Mouse (Mus musculus): ENCODE data around the gene Trim54. TPM values are rescaled to one million over a fixed set of nuclear protein-coding genes. Genes with fewer than 3 reads are reported as not detected.

Gene Trim54
- polyA plus RNA-seq, 1 experiment from 2014 or later: not detected

DNA sequence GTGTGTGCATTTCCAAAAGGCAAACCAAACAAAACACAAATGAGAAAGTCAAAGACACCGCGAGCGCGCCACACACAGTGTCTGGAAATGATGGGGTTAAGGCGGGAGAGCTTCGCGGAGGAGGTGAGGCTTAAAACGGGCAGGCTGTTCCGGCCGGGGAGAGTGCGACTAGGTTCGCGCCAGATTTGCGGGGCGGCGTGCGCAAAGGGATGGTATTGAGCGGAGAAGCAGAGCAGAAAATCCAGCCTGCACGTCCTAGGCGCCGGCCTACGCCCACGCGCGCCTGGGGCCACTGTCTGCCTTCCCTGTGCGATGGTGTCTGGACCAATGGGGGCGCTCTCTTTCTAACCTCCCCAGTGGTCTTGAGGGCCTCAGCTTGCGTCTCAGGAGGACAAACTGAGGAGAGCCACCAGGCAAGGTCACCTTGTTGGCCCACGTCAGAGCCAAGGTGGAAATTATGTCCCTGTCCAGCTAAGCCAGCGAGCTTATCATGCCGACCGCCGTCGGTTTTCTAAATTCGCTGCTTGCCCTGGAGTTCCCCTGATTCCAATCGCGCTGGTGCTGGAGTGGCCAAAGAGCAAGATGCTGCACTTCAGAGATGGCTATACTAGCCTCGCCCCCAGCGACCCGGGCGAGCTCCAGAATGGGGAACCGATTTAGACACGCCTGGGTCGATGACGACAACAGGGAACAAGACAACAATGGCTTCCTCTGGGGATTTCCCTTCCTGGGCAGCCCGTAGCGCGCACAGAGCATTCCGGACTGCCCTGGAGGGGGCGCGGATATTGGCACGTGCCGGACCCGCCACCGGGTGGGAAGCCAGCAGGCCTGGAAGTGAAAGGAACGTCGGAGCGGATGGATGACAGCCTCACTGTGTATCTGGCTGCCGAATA is 21.5 kb upstream of the Trim54 start:
- H3K36me3 ChIP-seq (ENCODE audit: control insufficient read depth, insufficient read depth, low read length): no peaks in the 10 kb centered on the region
- H3K4me1 ChIP-seq (ENCODE audit: control insufficient read depth, insufficient read depth, low read length): peaks cover 13% of the 10 kb centered on the region
- ATAC-seq (ENCODE audit: low read depth): no peak
- H3K27ac ChIP-seq (ENCODE audit: low read depth, low read length): no peak overlapping the region
- H3K27me3 ChIP-seq (ENCODE audit: control insufficient read depth, insufficient read depth, low read length): peaks cover 49% of the 10 kb centered on the region
- under 1% methylated on average over 59 of the region's 59 CpGs for WGBS
- peak overlapping the region; percentile 35 for H3K4me2 ChIP-seq (ENCODE audit: low read depth, low read length)
- no peaks in the 10 kb centered on the region for H3K9me3 ChIP-seq (ENCODE audit: control insufficient read depth, low read length)
- peak overlapping the region; percentile 16; the same call in 1 of the 2 replicates for H3K4me3 ChIP-seq (ENCODE audit: low read depth, low read length)
- no peak overlapping the region for H3K9ac ChIP-seq (replicated peaks; ENCODE audit: low read depth, low read length)

DNA sequence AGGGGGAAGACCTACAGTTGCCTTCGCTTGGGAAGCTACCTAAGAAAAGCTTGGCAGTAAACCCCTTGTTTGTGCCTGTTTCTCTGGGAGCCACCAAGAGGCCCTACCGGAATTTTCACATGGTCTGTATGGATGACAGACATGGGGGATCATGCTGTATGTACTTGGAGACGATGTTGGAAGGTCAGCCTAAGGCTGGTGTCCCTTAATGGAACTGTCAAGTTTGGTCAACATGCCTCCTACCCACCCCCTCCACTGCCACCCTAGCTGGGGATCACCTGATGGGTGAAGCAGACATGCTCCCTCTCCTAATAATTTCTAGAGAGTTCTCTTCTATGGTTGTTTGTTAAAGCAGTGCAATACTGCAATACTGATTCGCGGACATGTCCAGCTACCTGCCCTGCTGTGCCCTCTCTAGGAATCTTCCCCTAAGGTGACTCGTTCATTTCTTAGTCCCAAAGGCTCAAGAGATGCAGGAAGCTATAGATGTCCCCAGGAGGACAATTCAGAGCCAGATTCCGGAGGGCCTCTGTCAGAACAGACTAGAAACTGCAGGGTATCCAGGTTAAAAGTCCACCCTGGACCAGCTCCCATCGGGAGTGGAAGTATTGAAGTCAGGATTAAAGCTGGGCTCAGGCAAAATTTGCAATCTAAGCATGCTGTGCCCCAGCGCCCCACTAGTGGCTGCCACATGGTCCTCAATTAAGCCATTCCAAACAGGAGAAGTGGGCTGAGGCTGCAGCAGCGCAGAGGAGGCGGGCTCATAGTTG is 20.6 kb upstream of the Trim54 start:
- Histone ChIP-seq H3K36me3 (ENCODE audit: control insufficient read depth, insufficient read depth, low read length) (no peaks in the 10 kb centered on the region), H3K9ac (replicated peaks; ENCODE audit: low read depth, low read length) (no peak overlapping the region), H3K4me2 (ENCODE audit: low read depth, low read length) (peak overlapping the region; percentile 35), H3K4me1 (ENCODE audit: control insufficient read depth, insufficient read depth, low read length) (peaks cover 13% of the 10 kb centered on the region), H3K27ac (ENCODE audit: low read depth, low read length) (no peak overlapping the region), H3K4me3 (ENCODE audit: low read depth, low read length) (peak overlapping the region; percentile 16; the same call in 1 of the 2 replicates), H3K9me3 (ENCODE audit: control insufficient read depth, low read length) (no peaks in the 10 kb centered on the region), H3K27me3 (ENCODE audit: control insufficient read depth, insufficient read depth, low read length) (peaks cover 44% of the 10 kb centered on the region)
- ATAC-seq (ENCODE audit: low read depth): no peak
- 20% methylated on average over 11 of the region's 11 CpGs for WGBS

DNA sequence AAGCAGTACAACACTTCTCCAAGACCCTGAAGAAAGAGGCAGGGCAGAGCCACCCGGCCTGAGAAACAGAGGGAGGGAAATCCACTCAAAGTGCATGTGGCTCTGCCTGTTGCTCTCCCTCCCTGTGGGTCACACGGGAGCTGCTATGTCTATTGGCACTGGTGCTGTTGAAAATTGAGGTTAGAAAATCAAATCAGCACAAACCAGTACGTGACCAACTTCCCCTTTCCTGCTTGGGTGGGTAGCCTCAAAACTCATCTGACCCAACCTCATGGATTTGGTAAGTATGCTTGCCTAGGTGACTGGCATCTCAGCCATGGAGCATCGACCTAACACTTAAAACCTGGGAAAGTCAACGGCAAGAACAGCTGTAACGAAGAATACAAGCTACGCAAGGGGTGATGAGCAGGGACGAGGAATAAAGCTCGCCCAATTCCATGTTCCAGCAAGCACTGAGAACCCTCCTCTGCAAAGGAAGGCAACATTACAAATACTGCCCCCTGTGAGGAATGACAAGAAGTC is 10.6 kb upstream of the Trim54 start, which contains the start of gene Dnajc5g:
Dnajc5g (plus strand) TSS at position 472 of the 522 bp plus-strand sequence.
- H3K4me1 ChIP-seq (ENCODE audit: control insufficient read depth, insufficient read depth, low read length): no peaks in the 10 kb centered on the region
- no peak within 1 kb of the TSS for H3K4me2 ChIP-seq (ENCODE audit: low read depth, low read length)
- H3K36me3 ChIP-seq (ENCODE audit: control insufficient read depth, insufficient read depth, low read length): no peaks in the 10 kb centered on the region
- H3K27me3 ChIP-seq (ENCODE audit: control insufficient read depth, insufficient read depth, low read length): no peaks in the 10 kb centered on the region
- no peak for ATAC-seq (ENCODE audit: low read depth)
- WGBS: 87% methylated on average over 9 of the region's 9 CpGs
- H3K4me3 ChIP-seq (ENCODE audit: low read depth, low read length): no peak within 1 kb of the TSS
- no peaks in the 10 kb centered on the region for H3K9me3 ChIP-seq (ENCODE audit: control insufficient read depth, low read length)
- no peak within 1 kb of the TSS for H3K9ac ChIP-seq (replicated peaks; ENCODE audit: low read depth, low read length)
- no peak within 1 kb of the TSS for H3K27ac ChIP-seq (ENCODE audit: low read depth, low read length)

DNA sequence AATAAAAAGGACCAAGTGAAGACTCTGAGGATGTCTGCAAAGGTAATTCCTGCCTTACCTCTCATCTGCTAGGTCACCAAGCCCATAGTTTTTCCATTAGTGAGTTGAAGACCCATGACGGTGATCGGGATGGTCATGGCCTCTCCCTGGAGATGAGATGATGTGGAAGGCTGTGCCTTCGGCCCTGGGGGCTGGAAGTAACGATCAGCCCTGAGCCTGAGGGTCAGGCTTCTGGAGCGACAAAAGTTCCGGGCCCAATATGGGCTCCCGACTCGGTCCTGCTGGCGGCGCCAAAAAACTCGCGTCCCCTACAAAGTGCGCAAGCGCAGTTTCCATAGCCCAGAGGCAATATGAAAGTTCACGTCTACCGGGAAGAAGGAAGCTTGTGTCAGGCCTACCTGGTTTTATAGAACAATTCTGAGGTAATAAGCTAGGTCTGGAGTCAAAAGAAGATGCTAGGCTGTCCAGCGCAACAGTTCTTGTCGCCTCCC is 8.5 kb upstream of the Trim54 start, which contains the start of gene Slc30a3:
Slc30a3 (minus strand) TSS at position 238 of the 491 bp plus-strand sequence.
- Histone ChIP-seq H3K36me3 (ENCODE audit: control insufficient read depth, insufficient read depth, low read length) (no peaks in the 10 kb centered on the region), H3K4me1 (ENCODE audit: control insufficient read depth, insufficient read depth, low read length) (no peaks in the 10 kb centered on the region), H3K4me2 (ENCODE audit: low read depth, low read length) (no peak within 1 kb of the TSS), H3K27ac (ENCODE audit: low read depth, low read length) (no peak within 1 kb of the TSS), H3K9ac (replicated peaks; ENCODE audit: low read depth, low read length) (no peak within 1 kb of the TSS), H3K9me3 (ENCODE audit: control insufficient read depth, low read length) (no peaks in the 10 kb centered on the region), H3K4me3 (ENCODE audit: low read depth, low read length) (no peak within 1 kb of the TSS), H3K27me3 (ENCODE audit: control insufficient read depth, insufficient read depth, low read length) (no peaks in the 10 kb centered on the region)
- WGBS: 94% methylated on average over 18 of the region's 18 CpGs
- no peak for ATAC-seq (ENCODE audit: low read depth)

DNA sequence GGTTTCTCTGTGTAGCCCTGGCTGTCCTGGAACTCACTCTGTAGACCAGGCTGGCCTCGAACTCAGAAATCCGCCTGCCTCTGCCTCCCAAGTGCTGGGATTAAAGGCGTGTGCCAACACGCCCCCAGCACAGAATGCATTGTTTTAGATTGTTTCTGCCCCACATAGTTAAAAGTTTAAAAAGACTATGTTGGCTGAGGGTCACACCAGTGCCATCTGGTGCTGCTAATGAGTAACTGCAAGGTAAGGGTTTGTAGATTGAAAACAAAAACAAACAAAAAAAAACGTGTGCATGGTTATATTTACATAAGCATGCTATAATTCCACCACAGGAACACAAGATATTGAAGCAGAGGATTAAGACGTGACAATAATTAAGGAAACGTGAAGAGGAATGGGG is 5.7 kb upstream of the Trim54 start:
- Histone ChIP-seq H3K4me2 (ENCODE audit: low read depth, low read length) (no peak overlapping the region), H3K27ac (ENCODE audit: low read depth, low read length) (no peak overlapping the region), H3K4me1 (ENCODE audit: control insufficient read depth, insufficient read depth, low read length) (no peaks in the 10 kb centered on the region), H3K4me3 (ENCODE audit: low read depth, low read length) (no peak overlapping the region), H3K9me3 (ENCODE audit: control insufficient read depth, low read length) (no peaks in the 10 kb centered on the region), H3K36me3 (ENCODE audit: control insufficient read depth, insufficient read depth, low read length) (no peaks in the 10 kb centered on the region), H3K9ac (replicated peaks; ENCODE audit: low read depth, low read length) (no peak overlapping the region), H3K27me3 (ENCODE audit: control insufficient read depth, insufficient read depth, low read length) (no peaks in the 10 kb centered on the region)
- WGBS: 48% methylated on average over 7 of the region's 7 CpGs
- ATAC-seq (ENCODE audit: low read depth): no peak

DNA sequence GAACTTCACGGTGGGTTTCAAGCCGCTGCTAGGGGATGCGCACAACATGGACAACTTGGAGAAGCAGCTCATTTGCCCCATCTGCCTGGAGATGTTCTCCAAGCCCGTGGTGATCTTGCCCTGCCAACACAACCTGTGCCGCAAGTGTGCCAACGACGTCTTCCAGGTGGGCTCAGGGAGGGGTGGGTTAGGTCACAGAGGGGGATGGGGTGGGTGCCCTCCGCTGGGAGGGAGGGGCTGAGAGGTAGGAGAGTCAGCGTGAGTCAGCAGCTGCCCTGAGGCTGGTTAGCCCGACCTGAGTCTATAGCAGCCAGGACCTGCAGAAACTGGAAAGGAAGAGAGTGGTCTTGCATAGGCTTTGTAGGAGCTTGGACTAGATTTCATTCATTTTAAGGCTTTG is 400 bp downstream of the Trim54 start:
- Histone ChIP-seq H3K9me3 (ENCODE audit: control insufficient read depth, low read length) (no peaks in the 10 kb centered on the region), H3K27ac (ENCODE audit: low read depth, low read length) (no peak overlapping the region), H3K4me3 (ENCODE audit: low read depth, low read length) (no peak overlapping the region), H3K9ac (replicated peaks; ENCODE audit: low read depth, low read length) (no peak overlapping the region), H3K27me3 (ENCODE audit: control insufficient read depth, insufficient read depth, low read length) (no peaks in the 10 kb centered on the region), H3K4me2 (ENCODE audit: low read depth, low read length) (no peak overlapping the region), H3K4me1 (ENCODE audit: control insufficient read depth, insufficient read depth, low read length) (no peaks in the 10 kb centered on the region), H3K36me3 (ENCODE audit: control insufficient read depth, insufficient read depth, low read length) (no peaks in the 10 kb centered on the region)
- 31% methylated on average over 10 of the region's 10 CpGs for WGBS
- no peak for ATAC-seq (ENCODE audit: low read depth)

DNA sequence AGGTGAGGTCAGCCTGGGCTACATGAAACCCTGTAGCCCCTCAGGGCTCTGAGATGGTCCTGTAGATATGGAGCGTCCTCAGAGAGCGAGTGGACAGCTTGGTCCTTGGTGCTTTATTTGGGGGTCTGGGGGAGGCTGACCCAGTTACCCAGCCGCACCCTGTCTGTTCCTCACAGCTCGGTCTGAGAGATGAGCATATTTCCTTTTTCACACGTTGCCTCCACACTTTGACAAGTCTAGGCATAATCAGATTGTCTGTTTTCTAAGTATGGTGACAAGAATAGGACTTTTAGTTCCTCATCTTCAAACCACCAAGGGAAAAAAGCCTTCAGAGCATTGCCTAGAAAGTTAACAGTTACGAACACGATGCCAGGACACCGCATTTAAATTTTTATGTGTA is 4.6 kb downstream of the Trim54 start:
- WGBS: 88% methylated on average over 8 of the region's 8 CpGs
- no peaks in the 10 kb centered on the region for H3K27me3 ChIP-seq (ENCODE audit: control insufficient read depth, insufficient read depth, low read length)
- H3K4me1 ChIP-seq (ENCODE audit: control insufficient read depth, insufficient read depth, low read length): no peaks in the 10 kb centered on the region
- no peaks in the 10 kb centered on the region for H3K36me3 ChIP-seq (ENCODE audit: control insufficient read depth, insufficient read depth, low read length)
- H3K27ac ChIP-seq (ENCODE audit: low read depth, low read length): no peak overlapping the region
- no peak overlapping the region for H3K9ac ChIP-seq (replicated peaks; ENCODE audit: low read depth, low read length)
- H3K4me3 ChIP-seq (ENCODE audit: low read depth, low read length): no peak overlapping the region
- H3K9me3 ChIP-seq (ENCODE audit: control insufficient read depth, low read length): no peaks in the 10 kb centered on the region
- H3K4me2 ChIP-seq (ENCODE audit: low read depth, low read length): no peak overlapping the region
- no peak for ATAC-seq (ENCODE audit: low read depth)

DNA sequence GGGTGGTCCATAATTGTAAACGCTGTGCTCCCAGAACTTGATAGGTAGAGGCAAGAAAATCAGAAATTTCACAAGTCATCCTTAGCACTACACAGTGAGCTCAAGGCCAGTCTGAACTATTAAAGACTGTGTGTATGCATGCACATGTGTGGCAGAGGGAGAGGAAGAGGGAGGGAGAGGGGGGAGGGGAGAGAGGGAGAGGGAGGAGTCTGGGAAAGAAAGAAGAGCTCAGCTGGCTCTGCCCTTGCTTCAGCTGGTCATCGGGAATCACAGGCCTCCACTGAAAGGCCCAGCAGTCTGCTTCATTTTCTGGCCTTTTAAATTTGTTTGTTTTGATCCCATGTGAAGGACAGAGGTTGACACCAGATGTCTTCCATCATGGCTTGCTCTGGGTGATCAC is 7.0 kb downstream of the Trim54 start:
- no peak overlapping the region for H3K27ac ChIP-seq (ENCODE audit: low read depth, low read length)
- no peak for ATAC-seq (ENCODE audit: low read depth)
- H3K4me1 ChIP-seq (ENCODE audit: control insufficient read depth, insufficient read depth, low read length): no peaks in the 10 kb centered on the region
- H3K4me3 ChIP-seq (ENCODE audit: low read depth, low read length): no peak overlapping the region
- no peaks in the 10 kb centered on the region for H3K27me3 ChIP-seq (ENCODE audit: control insufficient read depth, insufficient read depth, low read length)
- H3K36me3 ChIP-seq (ENCODE audit: control insufficient read depth, insufficient read depth, low read length): no peaks in the 10 kb centered on the region
- no peak overlapping the region for H3K9ac ChIP-seq (replicated peaks; ENCODE audit: low read depth, low read length)
- WGBS: 29% methylated on average over 2 of the region's 2 CpGs
- H3K9me3 ChIP-seq (ENCODE audit: control insufficient read depth, low read length): no peaks in the 10 kb centered on the region
- no peak overlapping the region for H3K4me2 ChIP-seq (ENCODE audit: low read depth, low read length)

Measured in neural tube, embryonic 14.5 days (tissue).